Mouse (Mus musculus) limb, embryonic 11.5 days (tissue): ENCODE data around the gene Slc25a45. TPM values are rescaled to one million over a fixed set of nuclear protein-coding genes. Genes with fewer than 3 reads are reported as not detected.

Experiments
- ATAC-seq: fragments of 200-750 bp; cut with Nextera tagmentation; 2 replicates; pipeline ENCODE4 v1.8.0; 2017; ENCODE audit warnings: low read depth; ENCODE audit not compliant: insufficient number of reproducible peaks, low FRiP score, low TSS enrichment
- DNase-seq: peaks from one replicate; pipeline ENCODE4 v3.0.0-alpha.2; 2015; ENCODE audit warnings: low spot score
- H3K27ac ChIP-seq: fragments of 300-500 bp; sonication (generic); replicated peaks from 2 replicates; pipeline ENCODE4 v1.5.1; 2014; ENCODE audit warnings: low read depth, mild to moderate bottlenecking, low read length
- H3K27me3 ChIP-seq: fragments of 300-500 bp; sonication (generic); 2 replicates; pipeline ENCODE4 v1.6.1; 2014; ENCODE audit warnings: mild to moderate bottlenecking, low read length, mixed read lengths; ENCODE audit not compliant: control insufficient read depth, insufficient read depth
- H3K36me3 ChIP-seq: fragments of 300-500 bp; sonication (generic); 2 replicates; pipeline ENCODE4 v1.6.1; 2014; ENCODE audit warnings: mild to moderate bottlenecking, low read length, moderate library complexity, mixed read lengths; ENCODE audit not compliant: control insufficient read depth, insufficient read depth
- H3K4me1 ChIP-seq: fragments of 300-500 bp; sonication (generic); 2 replicates; pipeline ENCODE4 v1.6.1; 2014; ENCODE audit warnings: low read length, mixed read lengths; ENCODE audit not compliant: control insufficient read depth, insufficient read depth
- H3K4me2 ChIP-seq: fragments of 300-500 bp; sonication (generic); 2 replicates; pipeline ENCODE4 v1.6.1; 2014; ENCODE audit warnings: low read depth, mild to moderate bottlenecking, moderate library complexity; ENCODE audit not compliant: severe bottlenecking
- H3K4me3 ChIP-seq: fragments of 300-500 bp; sonication (generic); 2 replicates; pipeline ENCODE4 v1.5.1; 2014; ENCODE audit warnings: low read depth, low read length
- H3K9ac ChIP-seq: fragments of 300-500 bp; sonication (generic); 2 replicates; pipeline ENCODE4 v1.6.1; 2014; ENCODE audit warnings: mild to moderate bottlenecking, low read length
- H3K9me3 ChIP-seq: fragments of 300-500 bp; sonication (generic); 2 replicates; pipeline ENCODE4 v1.6.1; 2016; ENCODE audit warnings: low read length; ENCODE audit not compliant: control insufficient read depth
- WGBS: fragments of 180-500 bp; shearing (Covaris S2); extraction: QIAGEN DNeasy Blood & Tissue Kit; methylation state at CpG from one replicate; pipeline ENCODE4 v1.1.7; 2014; 5-methylcytosine and 5-hydroxymethylcytosine counted together
- polyA plus RNA-seq: library from polyadenylated mRNA; unstranded; fragments of >200 nt; fragmentation: Nextera tagmentation; extraction: Ambion mirVana; gene quantifications from 2 replicates; pipeline ENCODE4 v1.2.1, GENCODE M21; 2014

The Slc25a45 gene
- polyA plus RNA-seq, 1 experiment from 2014 or later, result 1.5 TPM

DNA sequence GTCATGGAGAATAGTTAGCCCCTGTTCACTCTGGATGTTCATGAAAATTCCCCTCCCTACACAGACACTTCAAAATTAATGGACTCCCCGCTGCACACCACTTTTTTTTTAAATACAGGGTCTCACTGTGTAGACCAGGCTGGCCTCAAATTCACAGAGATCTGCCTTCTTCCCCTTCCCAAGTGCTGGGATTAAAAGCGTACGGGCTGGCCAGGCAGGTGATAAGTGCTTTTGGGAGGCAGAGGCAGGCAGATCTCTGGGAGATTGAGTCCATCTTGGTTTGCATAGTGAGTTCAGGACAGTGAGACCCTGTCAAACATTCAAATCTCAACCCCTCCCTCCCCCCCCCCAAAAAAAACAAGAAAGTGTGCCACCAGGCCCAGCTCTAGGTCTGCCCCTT, 45.4 kb downstream of the Slc25a45 start:
- WGBS, result 90% methylated on average over 3 of the region's 3 CpGs
- Histone ChIP-seq H3K27ac (no peak overlapping the region), H3K36me3 (no peaks in the 10 kb centered on the region), H3K27me3 (0 out of 2 replicates have a peak, but pooled peaks cover 2% of the 10 kb centered on the region), H3K4me3 (no peak overlapping the region), H3K4me1 (peaks cover 6% of the 10 kb centered on the region; the same call in 1 of the 2 replicates), H3K4me2 (no peak overlapping the region), H3K9ac (no peak overlapping the region), H3K9me3 (no peaks in the 10 kb centered on the region)
- no peak for ATAC-seq
- DNase-seq, result no peak

DNA sequence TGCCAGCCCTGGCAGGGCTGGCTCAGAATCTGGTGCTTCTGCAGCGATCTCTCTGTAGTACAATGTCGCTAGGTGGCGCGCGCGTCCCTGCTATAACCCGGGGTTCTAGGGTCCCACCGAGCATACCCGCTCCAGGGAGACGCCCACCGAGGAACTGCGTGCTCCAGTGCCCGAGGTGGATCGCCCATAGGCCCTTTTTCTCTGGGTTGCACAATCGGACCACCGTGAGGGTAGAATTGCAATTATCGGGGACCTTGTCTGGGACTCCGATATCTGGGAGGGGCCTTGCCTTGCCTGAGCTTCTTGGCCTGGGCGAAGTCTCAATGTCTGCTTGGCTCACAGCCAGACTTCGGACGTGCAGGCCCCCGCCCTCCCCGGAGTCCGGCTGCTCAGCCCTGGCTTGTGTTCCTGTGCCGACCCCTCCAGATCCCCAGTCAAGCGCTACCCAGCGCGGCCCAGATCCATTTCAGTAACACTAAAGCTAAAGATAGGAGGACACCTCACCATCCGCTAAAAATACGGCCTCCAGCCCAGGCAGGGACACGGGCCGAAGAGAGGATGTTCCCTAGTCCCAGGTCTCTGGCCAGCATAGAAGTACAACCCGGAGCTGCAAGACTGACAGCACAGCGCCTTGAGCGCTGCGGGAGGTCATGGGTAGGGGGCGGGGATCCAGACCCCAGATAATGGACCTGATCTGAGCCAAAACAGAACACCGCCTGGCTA, 46.5 kb downstream of the Slc25a45 start:
- Histone ChIP-seq H3K4me2 (peak overlapping the region; percentile 90), H3K36me3 (no peaks in the 10 kb centered on the region), H3K4me1 (peaks cover 12% of the 10 kb centered on the region)

GRCm38 (mm10) chr19:5924713-5925093, 47.1 kb downstream of the Slc25a45 start, which contains the start of gene Cdc42ep2:
Gene Cdc42ep2, minus strand, starts transcription at chr19:5924816.
- no peak within 1 kb of the TSS for H3K27ac ChIP-seq
- no peak within 1 kb of the TSS for H3K9ac ChIP-seq
- no peaks in the 10 kb centered on the region for H3K9me3 ChIP-seq
- 0 out of 2 replicates have a peak, but pooled peaks cover 2% of the 10 kb centered on the region for H3K27me3 ChIP-seq
- peaks cover 12% of the 10 kb centered on the region for H3K4me1 ChIP-seq
- under 1% methylated on average over 18 of the region's 18 CpGs for WGBS
- peak within 1 kb of the TSS; percentile 37 for H3K4me3 ChIP-seq
- H3K36me3 ChIP-seq, result no peaks in the 10 kb centered on the region
- ATAC-seq, result peak; percentile 89
- peak; percentile 96 for DNase-seq
- peak within 1 kb of the TSS; percentile 90 for H3K4me2 ChIP-seq

More for the DNA sequence above, 46.5 kb downstream of the Slc25a45 start:
- under 1% methylated on average over 38 of the region's 38 CpGs for WGBS
- peak; percentile 98 for DNase-seq
- H3K4me3 ChIP-seq, result peak overlapping the region; percentile 37
- H3K27me3 ChIP-seq, result 0 out of 2 replicates have a peak, but pooled peaks cover 2% of the 10 kb centered on the region
- ATAC-seq, result peak; percentile 60
- H3K27ac ChIP-seq, result no peak overlapping the region
- no peak overlapping the region for H3K9ac ChIP-seq
- H3K9me3 ChIP-seq, result no peaks in the 10 kb centered on the region

- Histone ChIP-seq H3K36me3 (no peaks in the 10 kb centered on the region), H3K4me2 (peak overlapping the region; percentile 90), H3K9me3 (no peaks in the 10 kb centered on the region), H3K4me1 (peaks cover 12% of the 10 kb centered on the region), H3K9ac (no peak overlapping the region), H3K4me3 (peak overlapping the region; percentile 37; the same call in 1 of the 2 replicates), H3K27me3 (0 out of 2 replicates have a peak, but pooled peaks cover 2% of the 10 kb centered on the region), H3K27ac (no peak overlapping the region)
- ATAC-seq, result no peak
- no peak for DNase-seq
- WGBS, result 35% methylated on average over 11 of the region's 11 CpGs
Observed at GRCm38 (mm10) chr19:5925311-5925855, 47.8 kb downstream of the Slc25a45 start.

GRCm38 (mm10) chr19:5927026-5927425, 49.4 kb downstream of the Slc25a45 start:
- Histone ChIP-seq H3K36me3 (no peaks in the 10 kb centered on the region), H3K4me2 (no peak overlapping the region), H3K9ac (no peak overlapping the region), H3K27ac (no peak overlapping the region), H3K4me3 (no peak overlapping the region), H3K27me3 (0 out of 2 replicates have a peak, but pooled peaks cover 2% of the 10 kb centered on the region), H3K4me1 (peaks cover 6% of the 10 kb centered on the region), H3K9me3 (no peaks in the 10 kb centered on the region)
- ATAC-seq (no peak), DNase-seq (no peak)
- WGBS, result 72% methylated on average over 11 of the region's 11 CpGs

DNA sequence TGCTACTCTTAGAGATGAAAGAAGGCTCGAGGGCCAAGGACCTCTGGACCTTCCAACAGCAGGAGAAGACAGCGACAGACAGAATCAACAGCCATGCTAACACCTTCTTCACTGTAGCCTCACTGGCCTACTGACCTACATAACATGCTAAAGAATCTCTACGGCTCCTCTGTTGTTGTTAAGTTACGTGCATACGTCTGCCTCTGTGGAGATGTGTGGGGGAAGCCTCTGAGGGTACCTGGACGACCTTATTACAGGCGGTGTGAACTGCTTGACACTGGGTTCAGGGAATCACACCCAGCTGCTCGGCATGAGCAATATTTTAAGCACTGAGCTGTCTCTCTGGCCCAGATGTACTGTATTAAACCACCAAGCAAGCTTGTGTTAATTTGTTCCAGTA, 49.9 kb downstream of the Slc25a45 start:
- peaks cover 5% of the 10 kb centered on the region for H3K4me1 ChIP-seq
- H3K4me3 ChIP-seq, result no peak overlapping the region
- no peaks in the 10 kb centered on the region for H3K9me3 ChIP-seq
- H3K9ac ChIP-seq, result no peak overlapping the region
- 62% methylated on average over 8 of the region's 8 CpGs for WGBS
- ATAC-seq, result no peak
- H3K4me2 ChIP-seq, result no peak overlapping the region
- no peak overlapping the region for H3K27ac ChIP-seq
- DNase-seq, result no peak
- 0 out of 2 replicates have a peak, but pooled peaks cover 2% of the 10 kb centered on the region for H3K27me3 ChIP-seq
- no peaks in the 10 kb centered on the region for H3K36me3 ChIP-seq

DNA sequence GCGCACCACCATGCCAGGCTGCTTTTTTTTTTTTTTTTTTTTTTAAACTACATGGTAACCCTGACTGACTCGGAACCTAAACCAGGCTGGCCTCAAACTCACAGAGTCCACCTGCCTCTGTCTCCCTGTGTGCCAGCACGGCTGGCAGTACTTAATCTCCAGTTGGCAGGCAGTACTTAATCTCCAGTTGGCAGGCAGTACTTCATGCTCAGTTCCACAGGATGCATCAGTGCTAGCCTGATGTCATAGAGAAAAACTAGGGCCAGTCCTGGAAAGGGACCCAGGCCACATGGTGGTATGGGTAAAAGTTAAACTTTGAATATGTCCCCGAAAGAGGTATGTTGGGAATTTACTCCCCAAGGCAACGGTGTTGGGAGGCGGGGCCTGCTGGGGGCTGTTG, 50.5 kb downstream of the Slc25a45 start:
- DNase-seq (no peak), ATAC-seq (no peak)
- H3K9me3 ChIP-seq, result no peaks in the 10 kb centered on the region
- peaks cover 5% of the 10 kb centered on the region for H3K4me1 ChIP-seq
- no peak overlapping the region for H3K4me3 ChIP-seq
- H3K9ac ChIP-seq, result no peak overlapping the region
- 49% methylated on average over 5 of the region's 6 CpGs for WGBS
- H3K36me3 ChIP-seq, result no peaks in the 10 kb centered on the region
- no peak overlapping the region for H3K4me2 ChIP-seq
- no peak overlapping the region for H3K27ac ChIP-seq
- 0 out of 2 replicates have a peak, but pooled peaks cover 2% of the 10 kb centered on the region for H3K27me3 ChIP-seq

DNA sequence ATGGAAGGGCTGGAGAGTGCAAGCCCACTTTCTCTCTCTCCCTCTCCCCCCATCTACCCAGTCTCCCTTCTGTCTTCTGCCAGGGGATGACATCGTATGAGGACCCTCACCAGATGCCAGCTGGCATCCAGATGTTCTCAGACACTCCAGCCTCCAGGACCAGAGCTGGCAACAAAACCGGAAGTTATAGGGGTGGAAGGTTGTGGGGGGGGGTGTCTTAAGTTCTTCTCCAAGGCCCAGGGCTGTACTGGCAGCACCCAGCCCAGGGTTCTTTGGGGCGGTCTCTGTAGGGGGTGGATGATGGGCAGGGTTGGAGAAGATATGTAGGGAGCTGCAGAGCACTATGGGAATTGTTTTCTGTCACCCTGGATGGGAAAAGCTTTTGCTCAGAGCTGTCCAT, 50.9 kb downstream of the Slc25a45 start:
- Histone ChIP-seq H3K27me3 (0 out of 2 replicates have a peak, but pooled peaks cover 2% of the 10 kb centered on the region), H3K4me2 (no peak overlapping the region), H3K36me3 (no peaks in the 10 kb centered on the region), H3K4me3 (no peak overlapping the region), H3K9ac (no peak overlapping the region), H3K9me3 (no peaks in the 10 kb centered on the region), H3K4me1 (peaks cover 5% of the 10 kb centered on the region), H3K27ac (0 out of 2 replicates have a peak overlapping the region, but pooled peaks have one; percentile 14)
- WGBS, result 33% methylated on average over 3 of the region's 3 CpGs
- DNase-seq (no peak), ATAC-seq (no peak)
